Mouse (Mus musculus) C2C12 (cell line): ENCODE results near the gene Spata31d1b.

ENCODE experiments used
- CTCF ChIP-seq: IDR thresholded peaks from one replicate; pipeline ENCODE4 v1.5.1; 2011; ENCODE audit not compliant: control insufficient read depth, insufficient read depth, insufficient read length
- MYOD1 ChIP-seq: IDR thresholded peaks from one replicate; pipeline ENCODE4 v1.6.1; 2011; ENCODE audit warnings: low read depth; ENCODE audit not compliant: control insufficient read depth, insufficient read length

DNA sequence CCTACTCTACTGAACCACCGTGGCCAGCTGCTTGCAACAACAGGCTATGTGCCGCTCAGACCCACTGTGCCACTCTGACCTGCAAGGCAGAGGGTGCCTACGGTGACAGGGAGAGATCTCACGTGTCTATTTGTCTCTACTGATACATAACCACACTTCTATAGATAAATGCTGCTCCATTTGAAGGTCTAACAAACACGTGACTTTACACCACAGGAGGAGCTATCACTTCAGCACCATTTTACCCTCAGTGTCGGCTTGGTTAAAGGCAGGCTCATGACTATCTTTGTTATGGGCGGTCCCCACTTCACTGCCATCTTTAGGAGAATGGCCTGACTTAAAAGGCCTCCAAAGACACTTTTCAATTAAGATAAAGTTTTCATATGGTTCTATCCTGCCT is 29.5 kb upstream of the Spata31d1b start:
- TF ChIP-seq CTCF (no peak), MYOD1 (no peak)
